Mouse (Mus musculus) intestine, embryonic 16.5 days (tissue): Measurements from ENCODE around the gene Ski. TPM values are rescaled to one million over a fixed set of nuclear protein-coding genes. Genes with fewer than 3 reads are reported as not detected.

ENCODE experiments used
- ATAC-seq: fragments of 200-750 bp; cut with Nextera tagmentation; 2 replicates; pipeline ENCODE4 v1.8.0; 2017; ENCODE audit warnings: moderate TSS enrichment, moderate library complexity
- H3K27ac ChIP-seq: fragments of 300-500 bp; sonication (generic); 2 replicates; pipeline ENCODE4 v1.5.1; 2014; ENCODE audit warnings: mild to moderate bottlenecking, low read length
- H3K27me3 ChIP-seq: fragments of 300-500 bp; sonication (generic); replicated peaks from 2 replicates; pipeline ENCODE4 v1.6.1; 2014; ENCODE audit warnings: low read length, control low read depth, mixed read lengths; ENCODE audit not compliant: control insufficient read depth, insufficient read depth
- H3K36me3 ChIP-seq: fragments of 300-500 bp; sonication (generic); 2 replicates; pipeline ENCODE4 v1.6.1; 2014; ENCODE audit warnings: low read length, control low read depth; ENCODE audit not compliant: control insufficient read depth, insufficient read depth
- H3K4me1 ChIP-seq: fragments of 300-500 bp; sonication (generic); 2 replicates; pipeline ENCODE4 v1.6.1; 2014; ENCODE audit warnings: low read length, control low read depth, mixed read lengths; ENCODE audit not compliant: control insufficient read depth, insufficient read depth
- H3K4me2 ChIP-seq: fragments of 300-500 bp; sonication (generic); 2 replicates; pipeline ENCODE4 v1.6.1; 2014; ENCODE audit warnings: low read depth, low read length, control low read depth
- H3K4me3 ChIP-seq: fragments of 300-500 bp; sonication (generic); 2 replicates; pipeline ENCODE4 v1.5.1; 2014; ENCODE audit warnings: mild to moderate bottlenecking, low read length
- H3K9ac ChIP-seq: fragments of 300-500 bp; sonication (generic); 2 replicates; pipeline ENCODE4 v1.6.1; 2014; ENCODE audit warnings: low read depth, low read length
- H3K9me3 ChIP-seq: fragments of 300-500 bp; sonication (generic); 2 replicates; pipeline ENCODE4 v1.6.1; 2016; ENCODE audit warnings: low read length, control low read depth; ENCODE audit not compliant: control insufficient read depth
- WGBS: fragments of 180-500 bp; shearing (Covaris S2); extraction: QIAGEN DNeasy Blood & Tissue Kit; methylation state at CpG from one replicate; pipeline ENCODE4 v1.1.7; 2014; 5-methylcytosine and 5-hydroxymethylcytosine counted together
- polyA plus RNA-seq: library from polyadenylated mRNA; unstranded; fragments of >200 nt; fragmentation: Nextera tagmentation; extraction: Ambion mirVana; gene quantifications from 2 replicates; pipeline ENCODE4 v1.2.1, GENCODE M21; 2015

Ski gene
- polyA plus RNA-seq, 1 experiment from 2014 or later, result 11.4 TPM

DNA sequence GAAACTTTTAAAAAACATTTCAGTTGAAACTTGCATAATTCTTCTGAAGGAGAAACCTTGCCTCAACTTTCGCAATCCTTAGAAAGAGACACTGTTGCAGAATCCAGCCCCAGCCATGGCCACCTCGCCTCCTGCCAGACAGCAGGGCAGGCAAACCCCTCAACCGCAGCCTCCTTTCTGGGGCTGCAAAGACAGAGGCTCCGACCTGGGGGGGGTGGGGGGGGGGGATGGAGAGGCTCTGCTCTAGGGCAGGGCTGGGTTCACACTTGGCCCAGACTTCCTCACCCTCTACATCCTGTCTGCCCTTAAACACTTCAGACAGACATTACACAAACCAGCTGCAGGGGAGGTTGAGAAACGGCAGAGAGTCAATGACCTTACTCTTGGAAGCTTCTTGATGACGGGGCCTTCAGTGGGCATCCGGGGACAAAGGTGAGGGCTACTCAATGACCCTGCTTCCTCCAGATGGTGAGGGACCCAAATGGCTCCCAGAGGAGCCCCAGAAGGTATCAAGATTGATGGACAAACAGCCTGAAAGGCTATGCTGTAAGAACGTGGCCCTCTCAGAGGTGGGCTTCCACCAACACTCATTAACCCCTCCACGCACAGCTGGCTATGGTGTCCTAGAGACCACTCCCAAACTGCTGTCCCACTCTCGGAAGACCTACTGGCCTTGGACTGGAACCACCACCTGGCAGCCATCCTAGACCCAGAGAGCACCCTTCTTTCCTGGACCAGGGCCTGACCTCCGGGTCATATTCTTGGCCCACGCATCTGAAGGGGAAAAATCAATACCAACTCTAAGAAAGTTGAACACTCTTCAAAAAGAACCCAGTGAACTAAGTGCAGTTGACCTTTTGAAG lies 4.9 kb downstream of the Ski start:
- whole genome bisulfite sequencing, result 44% methylated on average over 12 of the region's 12 CpGs
- 0 out of 2 replicates have a peak overlapping the region, but pooled peaks have one; percentile 35 for H3K9ac ChIP-seq
- H3K36me3 ChIP-seq, result no peaks in the 10 kb centered on the region
- peaks cover 77% of the 10 kb centered on the region for H3K4me1 ChIP-seq
- ATAC-seq, result no peak
- peak overlapping the region; percentile 9; the same call in 1 of the 2 replicates for H3K4me3 ChIP-seq
- peak overlapping the region; percentile 33; the same call in 1 of the 2 replicates for H3K27ac ChIP-seq
- no peaks in the 10 kb centered on the region for H3K27me3 ChIP-seq
- peak overlapping the region; percentile 99; the same call in 1 of the 2 replicates for H3K4me2 ChIP-seq
- no peaks in the 10 kb centered on the region for H3K9me3 ChIP-seq

DNA sequence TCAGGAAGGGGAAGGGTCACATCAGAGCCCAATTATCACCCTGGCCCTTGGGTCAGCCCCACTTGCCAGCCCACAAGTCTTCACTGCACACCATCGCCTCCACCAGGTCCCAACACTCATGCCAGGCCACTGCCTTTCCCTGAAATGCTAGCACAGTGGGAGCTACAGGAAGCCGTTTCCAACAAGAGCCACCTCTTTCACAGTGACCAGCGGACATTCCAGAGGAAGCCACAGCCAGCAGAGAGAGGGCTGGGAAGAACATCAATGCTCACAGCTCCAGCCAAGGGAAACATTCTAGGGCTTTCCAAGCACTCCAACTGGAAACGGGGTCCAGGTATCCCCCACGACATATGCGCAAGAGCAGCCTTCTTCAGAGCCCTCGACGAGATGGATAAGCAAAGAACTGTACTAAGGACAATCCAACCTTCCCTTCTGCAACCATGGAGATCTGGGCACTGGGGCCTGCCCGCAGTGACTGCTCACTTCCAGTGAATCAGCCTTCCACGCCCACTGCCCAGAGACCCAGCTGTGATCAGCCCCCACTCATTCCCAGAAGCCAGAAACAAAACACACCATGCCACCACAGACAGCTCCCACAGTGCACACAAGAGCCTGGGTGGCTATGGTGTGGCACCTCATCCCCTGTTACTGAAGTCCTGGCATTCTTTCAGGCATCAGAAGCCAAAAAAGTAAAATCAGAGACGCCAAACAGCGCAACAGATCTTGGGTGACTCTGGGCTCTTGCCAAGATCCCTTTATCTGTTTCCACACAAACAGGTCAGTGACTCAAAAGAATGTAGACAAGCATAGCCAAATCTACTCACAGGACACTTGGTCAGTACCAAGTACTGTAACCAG lies 6.4 kb downstream of the Ski start:
- WGBS, result 59% methylated on average over 12 of the region's 12 CpGs
- peaks cover 77% of the 10 kb centered on the region for H3K4me1 ChIP-seq
- peak overlapping the region; percentile 18; the same call in 1 of the 2 replicates for H3K27ac ChIP-seq
- no peaks in the 10 kb centered on the region for H3K27me3 ChIP-seq
- peak overlapping the region; percentile 14; the same call in 1 of the 2 replicates for H3K9ac ChIP-seq
- H3K36me3 ChIP-seq, result 0 out of 2 replicates have a peak, but pooled peaks cover under 1% of the 10 kb centered on the region
- H3K4me2 ChIP-seq, result peak overlapping the region; percentile 16; the same call in 1 of the 2 replicates
- ATAC-seq, result no peak
- H3K4me3 ChIP-seq, result no peak overlapping the region
- no peaks in the 10 kb centered on the region for H3K9me3 ChIP-seq

DNA sequence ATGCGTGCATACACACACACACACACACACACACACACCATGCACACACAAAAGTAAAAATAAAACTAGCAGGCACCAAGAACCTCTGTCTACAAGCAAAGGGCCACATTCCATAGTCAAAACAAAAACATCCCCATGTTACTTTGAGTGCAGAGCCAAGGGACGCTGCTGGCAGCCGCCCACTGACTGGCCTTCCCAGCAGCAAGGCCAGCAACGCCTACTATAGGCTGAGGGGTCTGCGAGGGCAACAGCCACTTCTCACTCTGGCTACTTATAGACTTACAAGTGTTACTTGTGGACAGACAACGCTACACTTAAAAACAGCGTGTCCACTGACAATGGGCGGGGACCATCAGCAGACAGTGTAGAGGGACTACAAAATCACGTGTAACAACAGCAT lies 7.2 kb downstream of the Ski start:
- Histone ChIP-seq H3K27me3 (no peaks in the 10 kb centered on the region), H3K4me2 (0 out of 2 replicates have a peak overlapping the region, but pooled peaks have one; percentile 16), H3K9me3 (no peaks in the 10 kb centered on the region), H3K36me3 (0 out of 2 replicates have a peak, but pooled peaks cover 8% of the 10 kb centered on the region), H3K9ac (no peak overlapping the region), H3K27ac (no peak overlapping the region), H3K4me3 (no peak overlapping the region), H3K4me1 (peaks cover 75% of the 10 kb centered on the region)
- ATAC-seq, result no peak
- WGBS, result 60% methylated on average over 9 of the region's 9 CpGs

DNA sequence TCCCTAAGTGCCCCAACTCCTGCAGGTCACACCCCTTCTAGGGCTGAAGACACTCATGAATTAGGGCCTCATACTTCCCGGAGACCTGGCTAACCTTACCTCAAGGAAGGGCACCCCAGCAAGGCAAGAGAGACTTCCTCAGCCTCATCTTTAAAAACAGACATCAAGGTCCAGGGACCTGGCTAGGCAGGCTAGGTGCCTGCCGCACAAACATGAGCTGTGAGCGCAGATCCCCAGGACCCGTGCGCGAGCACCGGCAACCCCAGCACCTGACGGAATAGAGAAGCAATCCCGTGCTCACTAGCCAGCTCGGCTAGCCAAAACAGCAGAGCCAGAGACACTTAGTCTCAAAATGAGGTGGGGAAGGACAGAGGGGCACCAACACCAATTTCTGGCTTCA lies 7.6 kb downstream of the Ski start:
- whole genome bisulfite sequencing, result 78% methylated on average over 10 of the region's 10 CpGs
- Histone ChIP-seq H3K4me1 (peaks cover 72% of the 10 kb centered on the region), H3K9me3 (no peaks in the 10 kb centered on the region), H3K36me3 (0 out of 2 replicates have a peak, but pooled peaks cover 8% of the 10 kb centered on the region), H3K4me3 (no peak overlapping the region), H3K27ac (no peak overlapping the region), H3K27me3 (no peaks in the 10 kb centered on the region), H3K4me2 (no peak overlapping the region), H3K9ac (no peak overlapping the region)
- ATAC-seq, result no peak

DNA sequence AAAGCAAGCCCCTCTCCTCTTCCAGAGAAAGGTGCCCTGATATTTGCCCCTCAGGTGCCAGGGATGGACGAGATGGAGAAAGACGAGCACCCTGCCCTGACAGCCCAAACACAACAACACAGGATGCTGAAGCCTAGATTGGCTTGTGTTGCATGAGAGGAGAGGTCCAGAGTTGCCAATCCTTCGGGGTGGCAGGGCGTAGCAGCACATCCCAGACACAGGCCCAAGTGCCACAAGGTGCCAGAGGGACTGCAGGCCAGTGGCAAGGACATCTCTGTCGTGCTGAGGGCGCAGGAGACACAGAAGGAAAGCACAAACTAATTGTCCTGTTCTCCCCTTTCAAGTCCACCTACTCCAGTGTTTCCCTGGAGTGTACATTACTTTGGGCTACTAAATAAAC lies 8.2 kb downstream of the Ski start:
- 69% methylated on average over 6 of the region's 6 CpGs for WGBS
- Histone ChIP-seq H3K9me3 (no peaks in the 10 kb centered on the region), H3K36me3 (0 out of 2 replicates have a peak, but pooled peaks cover 8% of the 10 kb centered on the region), H3K27me3 (no peaks in the 10 kb centered on the region), H3K4me3 (no peak overlapping the region), H3K4me1 (peaks cover 71% of the 10 kb centered on the region), H3K27ac (no peak overlapping the region), H3K4me2 (0 out of 2 replicates have a peak overlapping the region, but pooled peaks have one; percentile 7), H3K9ac (0 out of 2 replicates have a peak overlapping the region, but pooled peaks have one; percentile 24)
- ATAC-seq, result no peak

DNA sequence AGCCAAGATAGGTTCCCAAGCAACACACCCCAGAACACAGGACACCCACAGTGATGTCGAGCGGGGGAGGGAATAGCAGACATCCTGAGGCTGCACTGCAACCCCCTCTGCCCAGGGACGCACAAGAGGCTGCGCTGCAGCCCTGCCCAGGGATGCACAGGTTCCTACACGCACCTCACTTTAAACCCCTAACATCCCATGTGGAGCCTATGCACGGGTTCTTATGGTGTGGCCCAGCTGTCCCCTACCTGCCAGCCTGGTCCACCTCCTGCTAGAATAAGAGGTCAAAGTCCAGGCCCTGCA lies 8.7 kb downstream of the Ski start:
- peak; percentile 33; the same call in 1 of the 2 replicates for ATAC-seq
- 61% methylated on average over 6 of the region's 6 CpGs for WGBS

DNA sequence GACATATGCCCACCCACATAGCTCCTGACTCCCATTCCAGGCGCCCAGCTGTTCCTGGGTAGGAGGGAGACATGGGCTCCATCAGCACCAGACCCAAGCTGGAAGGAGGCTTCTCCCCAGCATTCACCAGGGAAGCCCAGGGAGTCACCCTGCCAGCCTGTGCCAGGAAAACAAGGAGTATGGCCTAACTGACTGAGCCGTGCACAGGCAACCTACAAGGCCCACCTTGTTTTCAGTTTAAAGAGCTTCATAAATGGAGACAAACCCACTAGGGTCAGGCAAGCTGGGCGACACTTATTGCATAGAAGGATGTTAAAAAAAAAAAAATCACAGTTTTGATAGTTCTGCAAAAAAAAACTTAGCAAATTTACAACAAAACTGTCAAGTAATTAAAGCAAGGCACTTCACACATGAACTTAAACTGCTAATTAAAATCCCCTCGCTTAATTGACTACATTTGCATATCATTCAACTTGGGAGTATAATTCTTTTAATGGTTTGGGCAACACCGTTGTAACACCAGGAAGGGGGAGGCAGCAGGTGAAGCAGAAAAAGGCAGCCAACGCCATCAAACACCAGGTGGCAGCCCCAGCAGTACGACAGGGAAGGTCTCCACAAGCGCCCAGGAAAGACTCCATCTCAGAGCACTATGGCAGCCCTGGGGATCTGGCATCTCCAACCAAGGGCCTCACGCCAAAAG lies 9.2 kb downstream of the Ski start:
- no peak overlapping the region for H3K4me3 ChIP-seq
- WGBS, result 51% methylated on average over 9 of the region's 9 CpGs
- ATAC-seq, result peak; percentile 2; the same call in 1 of the 2 replicates
- H3K9ac ChIP-seq, result 0 out of 2 replicates have a peak overlapping the region, but pooled peaks have one; percentile 24
- H3K27ac ChIP-seq, result 0 out of 2 replicates have a peak overlapping the region, but pooled peaks have one; percentile 28
- H3K4me1 ChIP-seq, result peaks cover 71% of the 10 kb centered on the region
- H3K36me3 ChIP-seq, result 0 out of 2 replicates have a peak, but pooled peaks cover 8% of the 10 kb centered on the region
- H3K9me3 ChIP-seq, result no peaks in the 10 kb centered on the region
- no peak overlapping the region for H3K4me2 ChIP-seq
- no peaks in the 10 kb centered on the region for H3K27me3 ChIP-seq

More for the DNA sequence above, 8.7 kb downstream of the Ski start:
- no peaks in the 10 kb centered on the region for H3K9me3 ChIP-seq
- H3K9ac ChIP-seq, result 0 out of 2 replicates have a peak overlapping the region, but pooled peaks have one; percentile 24
- H3K4me2 ChIP-seq, result 0 out of 2 replicates have a peak overlapping the region, but pooled peaks have one; percentile 7
- H3K36me3 ChIP-seq, result 0 out of 2 replicates have a peak, but pooled peaks cover 8% of the 10 kb centered on the region
- H3K27me3 ChIP-seq, result no peaks in the 10 kb centered on the region
- peaks cover 71% of the 10 kb centered on the region for H3K4me1 ChIP-seq
- H3K27ac ChIP-seq, result 0 out of 2 replicates have a peak overlapping the region, but pooled peaks have one; percentile 28
- H3K4me3 ChIP-seq, result no peak overlapping the region

DNA sequence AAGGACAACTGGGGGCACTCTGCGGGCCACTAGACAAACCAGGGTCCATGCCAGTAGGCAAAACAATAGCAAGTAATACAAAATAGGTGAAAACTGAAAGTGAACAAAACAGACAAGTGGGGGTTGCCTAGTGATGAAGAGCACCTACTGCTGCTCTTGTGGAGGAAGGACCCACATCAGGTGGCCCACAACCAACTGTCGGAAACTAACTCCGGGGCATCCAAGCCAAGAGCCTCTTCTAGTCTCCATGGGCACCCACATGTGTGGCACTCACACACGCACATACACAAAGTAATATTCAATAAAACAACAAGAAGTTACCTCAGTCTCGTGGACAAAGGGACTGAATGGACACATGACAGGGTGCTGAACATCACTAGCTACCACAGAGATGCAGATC lies 12.9 kb downstream of the Ski start:
- ATAC-seq, result no peak
- 0 out of 2 replicates have a peak, but pooled peaks cover 8% of the 10 kb centered on the region for H3K36me3 ChIP-seq
- H3K27ac ChIP-seq, result no peak overlapping the region
- 91% methylated on average over 5 of the region's 5 CpGs for WGBS
- no peak overlapping the region for H3K4me2 ChIP-seq
- no peaks in the 10 kb centered on the region for H3K27me3 ChIP-seq
- H3K9ac ChIP-seq, result no peak overlapping the region
- no peak overlapping the region for H3K4me3 ChIP-seq
- H3K4me1 ChIP-seq, result peaks cover 63% of the 10 kb centered on the region
- H3K9me3 ChIP-seq, result no peaks in the 10 kb centered on the region
